Mouse (Mus musculus) MEL (cell line): ENCODE measurements around the gene Gm2115. TPM values are rescaled to one million over a fixed set of nuclear protein-coding genes. Genes with fewer than 3 reads are reported as not detected.

Experiments used
- DNase-seq: peaks from one replicate; pipeline ENCODE4 v3.0.0; 2011; ENCODE audit warnings: low read depth, low spot score
- H3K27ac ChIP-seq: 2 replicates; pipeline ENCODE4 v1.5.1; 2012; ENCODE audit warnings: low read depth, mild to moderate bottlenecking, control low read depth, low read length, moderate library complexity; ENCODE audit not compliant: control insufficient read depth
- H3K27me3 ChIP-seq, 2 experiments: fragments of 150-350 bp in 1 of 2; sonication (generic) in 1 of 2; 2 replicates each; pipeline ENCODE4 v1.6.1; 2012; ENCODE audit warnings: low read length in 2 of 2, mild to moderate bottlenecking in 2 of 2, improper control_type of control experiment in 1 of 2, moderate library complexity in 1 of 2; ENCODE audit not compliant: insufficient read depth in 2 of 2, control insufficient read depth in 1 of 2
- H3K36me3 ChIP-seq, 2 experiments: 2 replicates each; pipeline ENCODE4 v1.6.1; 2012 to 2014; ENCODE audit warnings: low read length in 2 of 2, improper control_type of control experiment in 1 of 2, inconsistent platforms in 1 of 2, mild to moderate bottlenecking in 1 of 2; ENCODE audit not compliant: insufficient read depth in 2 of 2, control insufficient read depth in 1 of 2
- H3K4me1 ChIP-seq, 2 experiments: fragments of 150-350 bp in 1 of 2; sonication (generic) in 1 of 2; 2 replicates each; pipeline ENCODE4 v1.6.1; 2012; ENCODE audit warnings: low read length in 2 of 2, improper control_type of control experiment in 1 of 2, mild to moderate bottlenecking in 1 of 2; ENCODE audit not compliant: insufficient read depth in 2 of 2, control insufficient read depth in 1 of 2
- H3K4me3 ChIP-seq, 2 experiments: fragments of 150-350 bp in 1 of 2; sonication (generic) in 1 of 2; 2 replicates each; pipeline ENCODE4 v1.5.1; 2012; ENCODE audit warnings: low read depth in 2 of 2, low read length in 2 of 2, mild to moderate bottlenecking in 2 of 2, moderate library complexity in 2 of 2, control low read depth in 1 of 2, improper control_type of control experiment in 1 of 2; ENCODE audit not compliant: control insufficient read depth in 1 of 2, insufficient read depth in 1 of 2
- H3K79me2 ChIP-seq: 2 replicates; pipeline ENCODE4 v1.6.1; 2012; ENCODE audit warnings: mild to moderate bottlenecking, low read length, moderate library complexity; ENCODE audit not compliant: control insufficient read depth, poor library complexity, insufficient read depth
- H3K9ac ChIP-seq: 2 replicates; pipeline ENCODE4 v1.6.1; 2012; ENCODE audit warnings: low read depth, mild to moderate bottlenecking, control low read depth, low read length, moderate library complexity; ENCODE audit not compliant: control insufficient read depth, poor library complexity, severe bottlenecking
- H3K9me3 ChIP-seq: fragments of 150-350 bp; sonication (generic); replicated peaks from 2 replicates; pipeline ENCODE4 v1.6.1; 2012; ENCODE audit warnings: mild to moderate bottlenecking, low read length, improper control_type of control experiment, moderate library complexity; ENCODE audit not compliant: insufficient read depth
- CTCF ChIP-seq, 3 experiments: IDR thresholded peaks in 2 of 3; conservative IDR thresholded peaks in 1 of 3; 2 replicates each; pipeline ENCODE4 v1.5.1; 2011 to 2012; ENCODE audit warnings: low read length in 3 of 3, low read depth in 2 of 3, mild to moderate bottlenecking in 2 of 3, improper control_type of control experiment in 1 of 3, inconsistent platforms in 1 of 3, mixed read lengths in 1 of 3, moderate library complexity in 1 of 3; ENCODE audit not compliant: control insufficient read depth in 1 of 3, insufficient read depth in 1 of 3, poor library complexity in 1 of 3, severe bottlenecking in 1 of 3
- EP300 ChIP-seq, 2 experiments: IDR thresholded peaks; 2 replicates each; pipeline ENCODE4 v1.6.1; 2011; ENCODE audit warnings: improper control_type of control experiment in 2 of 2, low read length in 2 of 2, low read depth in 1 of 2, mild to moderate bottlenecking in 1 of 2
- ETS1 ChIP-seq: IDR thresholded peaks from 2 replicates; pipeline ENCODE4 v1.6.1; 2012; ENCODE audit warnings: low read depth, mild to moderate bottlenecking, inconsistent platforms, low read length, improper control_type of control experiment, moderate library complexity
- GABPA ChIP-seq: IDR thresholded peaks from 2 replicates; pipeline ENCODE4 v1.6.1; 2012; ENCODE audit warnings: low read depth, mild to moderate bottlenecking, inconsistent platforms, low read length, improper control_type of control experiment, moderate library complexity
- GATA1 ChIP-seq: IDR thresholded peaks from 2 replicates; pipeline ENCODE4 v1.6.1; 2011; ENCODE audit warnings: low read depth, low read length, improper control_type of control experiment
- JUND ChIP-seq: IDR thresholded peaks from 2 replicates; pipeline ENCODE4 v1.6.1; 2011; ENCODE audit warnings: low read depth, mild to moderate bottlenecking, improper control_type of control experiment, low read length
- KAT2A ChIP-seq: conservative IDR thresholded peaks from 2 replicates; pipeline ENCODE4 v1.6.1; 2012; ENCODE audit warnings: low read depth, low read length, improper control_type of control experiment, inconsistent platforms
- MAFK ChIP-seq: IDR thresholded peaks from 2 replicates; pipeline ENCODE4 v1.6.1; 2011; ENCODE audit warnings: low read depth, mild to moderate bottlenecking, low read length, improper control_type of control experiment, borderline replicate concordance
- MEF2A ChIP-seq: IDR thresholded peaks from 2 replicates; pipeline ENCODE4 v1.6.1; 2014; ENCODE audit warnings: low read depth, mild to moderate bottlenecking, inconsistent platforms, low read length, improper control_type of control experiment; ENCODE audit not compliant: poor library complexity, insufficient replicate concordance, severe bottlenecking; ENCODE audit errors: extremely low read depth
- MXI1 ChIP-seq: IDR thresholded peaks from 2 replicates; pipeline ENCODE4 v1.6.1; 2011; ENCODE audit warnings: mild to moderate bottlenecking, low read depth, low read length, improper control_type of control experiment
- NELFE ChIP-seq: IDR thresholded peaks from 2 replicates; pipeline ENCODE4 v1.6.1; 2011; ENCODE audit warnings: low read depth, low read length, improper control_type of control experiment
- RAD21 ChIP-seq: IDR thresholded peaks from 2 replicates; pipeline ENCODE4 v1.6.1; 2011; ENCODE audit warnings: mild to moderate bottlenecking, low read depth, low read length, improper control_type of control experiment
- SIN3A ChIP-seq: IDR thresholded peaks from 2 replicates; pipeline ENCODE4 v1.6.1; 2012; ENCODE audit warnings: low read length, improper control_type of control experiment, inconsistent platforms
- SMC3 ChIP-seq: IDR thresholded peaks from 2 replicates; pipeline ENCODE4 v1.6.1; 2011; ENCODE audit warnings: low read depth, low read length, improper control_type of control experiment
- TAL1 ChIP-seq: IDR thresholded peaks from 2 replicates; pipeline ENCODE4 v1.6.1; 2012; ENCODE audit warnings: mild to moderate bottlenecking, inconsistent platforms, low read length, moderate library complexity, mixed read lengths
- UBTF ChIP-seq: IDR thresholded peaks from 2 replicates; pipeline ENCODE4 v1.6.1; 2012; ENCODE audit warnings: low read depth, mild to moderate bottlenecking, inconsistent platforms, low read length, improper control_type of control experiment, moderate library complexity, borderline replicate concordance; ENCODE audit not compliant: insufficient read depth
- USF1 ChIP-seq: IDR thresholded peaks from 2 replicates; pipeline ENCODE4 v1.6.1; 2014; ENCODE audit warnings: low read depth, mild to moderate bottlenecking, inconsistent platforms, low read length, improper control_type of control experiment, moderate library complexity
- USF2 ChIP-seq, 2 experiments: IDR thresholded peaks; 2 replicates each; pipeline ENCODE4 v1.6.1; 2011 to 2012; ENCODE audit warnings: improper control_type of control experiment in 2 of 2, low read length in 2 of 2, borderline replicate concordance in 1 of 2, inconsistent platforms in 1 of 2, low read depth in 1 of 2, mild to moderate bottlenecking in 1 of 2; ENCODE audit not compliant: insufficient read depth in 1 of 2
- ZC3H11A ChIP-seq: IDR thresholded peaks from 2 replicates; pipeline ENCODE4 v1.6.1; 2012; ENCODE audit warnings: low read depth, mild to moderate bottlenecking, inconsistent platforms, low read length, improper control_type of control experiment
- ZKSCAN1 ChIP-seq: IDR thresholded peaks from 2 replicates; pipeline ENCODE4 v1.6.1; 2012; ENCODE audit warnings: low read depth, mild to moderate bottlenecking, inconsistent platforms, low read length, improper control_type of control experiment, moderate library complexity
- ZNF384 ChIP-seq: IDR thresholded peaks from 2 replicates; pipeline ENCODE4 v1.6.1; 2012; ENCODE audit warnings: low read depth, mild to moderate bottlenecking, inconsistent platforms, low read length, improper control_type of control experiment
- polyA plus RNA-seq, 2 experiments: library from polyadenylated mRNA; stranded (reverse) in 1 of 2; unstranded in 1 of 2; fragments of >175 nt in 1 of 2; fragments of >200 nt in 1 of 2; gene quantifications; 2 replicates each; pipeline versions ENCODE4 v1.2.1 to v1.2.4; 2012; ENCODE audit warnings: low replicate concordance in 2 of 2, low read depth in 1 of 2; ENCODE audit not compliant: insufficient read length in 2 of 2, insufficient read depth in 1 of 2, missing spikeins in 1 of 2
- total RNA-seq: library from RNA; depleted of rRNA; stranded (reverse); fragments of 300-350 nt; gene quantifications from 2 replicates; pipeline ENCODE4 v1.2.3, GENCODE M21; 2012

The Gm2115 gene
- total and polyA plus RNA-seq, 3 experiments, result not detected

GRCm38 (mm10) chr7:84604501-84604900 is 75.7 kb downstream of the Gm2115 start:
- Histone ChIP-seq H3K4me3 (no peak overlapping the region), H3K9me3 (no peaks in the 10 kb centered on the region), H3K27me3 (no peaks in the 10 kb centered on the region), H3K79me2 (no peaks in the 10 kb centered on the region), H3K4me1 (no peaks in the 10 kb centered on the region), H3K36me3 (no peaks in the 10 kb centered on the region), H3K9ac (no peak overlapping the region), H3K27ac (no peak overlapping the region)
- TF ChIP-seq ZC3H11A (no peak), EP300 (IDR thresholded peaks at IDR 0.05; ENCODE audit: low read depth in 1 of 2, low read length in 2 of 2) (no peak)
- no peak for DNase-seq

DNA sequence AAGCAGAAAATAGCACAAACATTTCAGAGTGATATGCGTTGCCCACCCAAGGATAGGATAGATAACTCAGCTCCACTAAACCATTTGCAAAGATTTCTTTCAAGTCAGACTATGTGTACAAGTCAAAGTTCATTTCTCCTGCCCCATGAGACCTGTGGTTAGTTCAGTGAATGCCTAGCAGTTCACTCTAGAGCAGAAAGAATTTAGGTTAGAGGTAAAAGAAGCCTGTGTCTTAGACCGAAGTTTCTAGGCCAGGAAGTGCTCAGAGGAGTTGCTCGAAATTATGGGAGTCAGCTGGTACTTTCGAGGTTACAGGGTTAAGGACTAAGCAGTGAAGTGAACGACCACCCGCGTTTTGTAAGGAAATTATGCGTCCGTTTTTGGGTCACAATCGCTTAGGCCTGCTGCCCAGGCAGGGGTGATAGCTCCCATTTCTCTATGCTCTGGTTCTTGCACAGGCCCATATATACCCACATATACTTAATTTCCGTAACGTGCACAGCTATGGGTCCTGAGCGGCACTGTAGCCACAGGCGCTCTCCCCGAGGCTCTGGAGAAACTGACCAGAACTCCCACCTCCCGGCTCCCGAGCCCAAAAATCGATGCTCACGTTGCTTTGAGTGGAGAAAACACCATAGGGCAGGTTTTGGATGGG is 76.4 kb downstream of the Gm2115 start:
- Histone ChIP-seq H3K9me3 (no peaks in the 10 kb centered on the region), H3K27me3 (no peaks in the 10 kb centered on the region), H3K4me3 (no peak overlapping the region), H3K9ac (no peak overlapping the region), H3K27ac (no peak overlapping the region)
- TF ChIP-seq SMC3, result no peak
- no peak for TF ChIP-seq USF2 (IDR thresholded peaks at IDR 0.05; ENCODE audit: borderline replicate concordance in 1 of 2, insufficient read depth in 1 of 2, low read depth in 1 of 2, low read length in 2 of 2)
- no peak for TF ChIP-seq TAL1
- TF ChIP-seq NELFE, result no peak
- TF ChIP-seq GATA1, result no peak
- TF ChIP-seq UBTF, result no peak
- no peak for TF ChIP-seq RAD21
- no peak for TF ChIP-seq ZNF384
- TF ChIP-seq JUND, result no peak
- no peak for TF ChIP-seq CTCF (IDR thresholded peaks at IDR 0.05 in 2 of 3, conservative IDR thresholded peaks at IDR 0.05 in 1 of 3; ENCODE audit: control insufficient read depth in 1 of 3, insufficient read depth in 1 of 3, low read depth in 2 of 3, low read length in 3 of 3, poor library complexity in 1 of 3, severe bottlenecking in 1 of 3)
- TF ChIP-seq MEF2A, result no peak
- TF ChIP-seq ZKSCAN1, result no peak
- TF ChIP-seq ETS1, result no peak
- no peak for TF ChIP-seq SIN3A
- no peak for TF ChIP-seq USF1
- no peak for TF ChIP-seq MXI1
- no peak for TF ChIP-seq KAT2A
- TF ChIP-seq GABPA, result no peak
- no peak for TF ChIP-seq MAFK
- TF ChIP-seq, all 39 proteins: peak for 0
- H3K4me1 ChIP-seq, result no peaks in the 10 kb centered on the region
- no peaks in the 10 kb centered on the region for H3K36me3 ChIP-seq
- no peaks in the 10 kb centered on the region for H3K79me2 ChIP-seq
- DNase-seq, result no peak
